Mouse (Mus musculus) cerebellum, postnatal 25 days (tissue): ENCODE measurements at regions not wholly inside any gene's neighbourhood (a gene's known extent, or its start where the extent isn't known, plus 50 kb on each side); places are given as distances from the start of the nearest gene placed in this dataset.

ENCODE experiments used
- DNase-seq, 2 experiments: peaks; one replicate each; pipeline ENCODE4 v3.0.0; 2021; ENCODE audit warnings: mixed read lengths in 2 of 2

DNA sequence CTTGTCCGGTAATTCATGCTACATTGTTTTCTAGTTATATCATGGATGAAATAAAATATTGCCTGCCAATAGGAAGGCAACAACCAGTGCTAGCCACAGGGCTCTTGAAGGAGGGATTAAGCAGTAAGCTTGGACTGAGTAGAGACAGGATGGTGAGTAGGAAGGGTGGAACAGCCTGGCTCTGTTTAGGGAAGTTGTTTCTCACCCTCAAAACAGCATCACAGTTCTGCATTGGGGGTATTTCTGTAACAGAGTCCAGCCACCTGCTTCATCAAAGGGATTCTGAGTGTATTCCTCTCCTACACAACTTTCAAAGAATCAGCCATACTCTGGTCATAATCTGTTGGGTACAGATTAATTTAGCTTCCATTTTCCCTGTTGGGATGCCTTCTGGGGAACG, 380.0 kb upstream of the Pik3r1 start:
- DNase-seq = no peak

DNA sequence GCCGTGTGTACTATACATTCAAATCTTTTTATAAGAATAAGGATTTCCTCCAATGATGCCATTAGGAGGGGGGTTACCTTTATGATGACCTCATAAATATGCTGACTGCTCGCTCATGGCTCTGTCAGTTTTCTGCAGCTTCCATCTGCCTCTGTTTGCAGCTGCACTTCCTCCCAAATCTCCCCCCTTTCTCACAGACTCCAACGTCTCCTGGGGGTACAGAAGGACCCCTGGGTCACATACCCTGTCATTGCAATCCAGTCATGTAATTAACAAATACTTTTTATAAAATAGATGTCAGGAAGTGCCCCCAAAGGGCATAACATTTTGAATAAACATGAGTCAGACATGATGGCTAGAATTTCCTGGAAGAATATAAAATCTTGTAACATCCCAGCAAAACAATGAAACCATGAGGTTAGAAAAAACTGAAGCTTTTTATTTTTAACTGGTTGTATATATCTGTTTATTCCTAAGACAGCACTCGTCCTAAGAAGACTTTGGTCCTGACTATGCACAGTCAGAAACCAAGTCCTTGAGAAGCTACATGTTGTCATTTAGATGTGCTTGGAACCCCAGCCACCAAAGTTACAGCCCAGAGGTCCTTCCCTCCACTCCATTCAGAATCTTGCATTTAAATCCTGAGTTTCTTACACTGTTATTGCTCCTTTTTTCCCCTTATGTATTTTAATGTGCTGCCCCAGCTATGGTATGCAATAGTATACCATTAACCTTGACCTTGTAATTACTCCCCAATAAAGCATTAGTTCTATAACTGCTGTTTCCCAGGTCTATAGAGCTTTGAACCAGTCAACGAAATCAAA, 386.0 kb upstream of the Pik3r1 start:
- no peak for DNase-seq

DNA sequence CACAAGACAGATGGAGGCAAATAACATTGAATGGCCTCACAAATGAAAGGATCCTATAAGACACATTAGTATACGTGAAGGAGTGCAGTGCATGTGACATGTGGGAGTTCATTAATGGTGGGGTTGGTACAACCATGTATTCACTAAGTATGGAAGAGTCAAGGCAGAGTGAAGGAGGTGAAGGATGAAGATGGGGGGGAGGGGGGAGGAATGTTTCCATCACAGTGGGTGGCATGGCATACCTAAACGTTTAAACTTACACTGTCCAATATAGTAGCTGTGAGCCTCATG, 386.5 kb upstream of the Pik3r1 start:
- DNase-seq = no peak

DNA sequence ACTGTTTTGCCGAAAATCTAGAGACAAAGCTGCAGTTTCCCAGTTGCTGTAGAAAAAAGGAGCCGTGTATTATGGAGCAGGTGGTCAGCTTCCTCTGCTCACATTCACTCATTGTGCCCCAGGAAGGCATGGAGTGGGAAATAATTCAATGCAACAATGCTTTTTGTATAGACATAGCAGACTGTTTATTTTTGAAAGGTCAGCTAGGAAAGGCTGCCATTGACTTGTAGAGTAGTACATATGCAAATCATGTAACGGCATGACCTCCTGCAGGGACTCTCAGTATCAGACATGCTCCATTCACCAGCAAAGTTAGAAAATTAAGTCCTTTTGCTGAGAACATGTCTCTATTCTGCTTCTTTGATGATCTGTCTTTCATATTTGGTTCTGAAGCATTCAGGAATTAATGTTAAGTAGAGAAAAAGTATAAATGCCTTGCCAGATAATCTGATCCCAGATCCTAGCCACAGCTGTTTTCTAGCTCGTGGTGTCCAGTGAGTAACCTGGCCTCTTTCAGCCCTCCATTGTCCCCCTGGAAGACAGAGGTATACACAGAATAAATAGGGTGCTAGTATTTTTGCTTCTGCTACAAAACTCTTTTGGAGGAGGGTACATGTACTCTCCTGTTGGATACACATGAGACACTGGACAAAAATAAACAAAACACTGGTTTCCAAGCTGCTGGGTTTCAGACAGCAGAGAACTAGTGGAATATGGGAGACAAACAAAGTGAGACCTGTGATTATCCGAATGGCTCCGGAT, 389.5 kb upstream of the Pik3r1 start:
- DNase-seq = no peak

DNA sequence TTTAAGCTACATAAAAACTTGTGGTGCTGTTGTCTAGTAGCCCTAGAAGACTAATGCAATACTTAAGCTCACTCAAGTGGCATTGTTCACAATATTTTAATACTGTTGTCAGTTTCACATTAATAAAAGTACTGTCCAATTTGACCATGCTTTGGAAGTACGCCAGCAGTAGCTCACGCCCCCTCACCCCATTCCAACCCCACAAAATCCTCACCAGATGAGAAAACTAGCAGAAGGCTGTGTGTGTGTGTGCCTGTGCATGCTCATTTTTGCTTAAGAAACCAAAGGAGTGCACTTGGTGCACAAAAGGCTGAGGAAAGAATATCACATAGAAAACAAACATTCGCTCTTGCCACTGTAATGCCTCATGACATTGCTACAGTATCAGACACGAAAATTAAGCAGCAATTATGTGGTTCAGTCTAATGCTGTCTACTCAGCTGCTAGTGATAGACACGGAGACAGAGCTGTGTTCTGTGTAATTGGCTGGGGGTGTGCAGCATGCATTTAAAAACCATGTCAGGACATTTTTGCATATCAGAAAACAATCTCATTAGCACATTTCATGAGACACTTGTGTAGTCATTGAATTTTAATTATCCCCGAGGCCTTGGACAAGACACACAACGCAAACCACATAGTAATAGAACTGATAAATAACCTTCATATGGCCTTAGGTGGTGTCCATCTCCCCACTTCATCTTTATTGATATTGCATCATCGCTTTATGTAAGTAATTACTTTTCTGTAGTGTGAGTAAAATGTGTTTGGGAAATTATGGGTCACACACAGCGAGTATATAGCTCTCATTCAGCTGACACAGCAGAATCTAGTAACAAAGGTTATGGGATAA, 405.6 kb upstream of the Pik3r1 start:
- DNase-seq = no peak

DNA sequence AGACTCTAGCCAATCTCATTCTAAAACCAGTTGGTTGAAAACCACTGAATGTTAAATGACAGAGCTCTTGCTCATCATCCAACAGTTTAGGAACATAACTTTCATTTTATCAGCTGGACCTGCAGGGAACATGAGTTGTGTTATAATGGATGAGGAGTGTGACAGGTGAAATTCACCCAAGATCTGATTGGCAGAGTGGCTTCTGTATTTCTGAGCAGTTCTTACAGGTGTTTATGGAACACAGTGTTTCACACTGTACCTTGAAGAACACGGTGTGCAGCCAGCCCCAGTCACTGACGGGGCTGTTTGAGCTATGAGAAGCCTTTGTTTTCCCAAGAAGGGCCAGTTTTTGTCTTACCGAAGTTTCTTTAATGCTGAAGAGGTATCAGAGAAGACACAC, 406.4 kb upstream of the Pik3r1 start:
- no peak for DNase-seq

DNA sequence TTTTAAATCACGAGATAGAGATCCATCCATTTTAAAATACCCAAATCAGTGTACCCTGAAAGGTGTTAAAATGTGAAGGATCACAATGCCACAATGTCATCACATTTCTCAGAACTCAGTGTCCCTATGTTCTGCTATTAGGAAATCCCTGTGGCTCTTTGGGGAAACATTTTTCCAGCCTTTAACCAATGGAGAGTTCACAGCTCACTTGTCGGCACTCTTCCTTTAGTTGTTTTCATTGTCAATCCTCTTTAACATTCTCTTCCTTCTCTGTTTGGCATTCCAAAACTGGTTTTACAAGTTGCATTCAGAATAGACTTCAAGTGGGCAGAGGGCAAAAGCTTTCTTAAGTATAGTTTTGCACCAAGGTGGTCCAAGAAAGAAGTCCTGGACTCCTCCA, 406.9 kb upstream of the Pik3r1 start:
- no peak for DNase-seq

DNA sequence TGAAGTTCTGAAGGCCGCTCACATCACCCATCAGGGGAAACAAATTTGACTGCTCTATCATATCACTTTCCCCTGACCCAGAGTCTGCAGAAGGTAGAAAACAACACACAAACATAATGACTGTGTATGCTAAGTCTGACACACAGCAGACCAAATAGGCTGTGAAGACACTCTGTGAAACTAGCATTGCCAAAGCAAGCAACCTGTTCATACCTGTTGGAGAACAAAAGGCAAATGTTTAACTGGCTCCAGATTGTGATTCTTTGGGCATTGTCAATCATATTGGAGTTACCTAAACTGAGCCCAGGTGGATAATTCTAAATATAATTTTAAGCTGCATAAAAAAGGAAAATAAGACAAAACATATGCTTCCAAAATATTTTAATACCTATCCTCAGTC, 407.4 kb upstream of the Pik3r1 start:
- no peak for DNase-seq

DNA sequence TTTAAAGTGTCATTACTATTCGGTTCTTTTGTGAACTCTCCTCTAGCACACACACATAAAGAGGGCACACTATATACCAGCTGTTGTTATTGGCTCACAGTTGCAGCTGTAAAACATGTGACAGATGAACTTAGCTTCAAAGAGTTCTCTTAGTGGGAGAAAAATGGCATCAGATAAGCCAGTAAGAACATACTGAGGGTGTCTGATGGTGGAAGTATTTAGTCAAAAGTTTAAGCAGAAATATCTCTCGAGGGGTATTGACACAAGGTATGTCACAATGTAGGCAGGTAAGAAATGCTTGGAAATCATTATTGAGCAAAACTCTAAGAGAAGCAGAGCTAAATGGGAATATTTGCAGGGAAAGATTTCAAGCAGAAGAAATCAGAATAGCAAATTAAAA, 408.4 kb upstream of the Pik3r1 start:
- no peak for DNase-seq

DNA sequence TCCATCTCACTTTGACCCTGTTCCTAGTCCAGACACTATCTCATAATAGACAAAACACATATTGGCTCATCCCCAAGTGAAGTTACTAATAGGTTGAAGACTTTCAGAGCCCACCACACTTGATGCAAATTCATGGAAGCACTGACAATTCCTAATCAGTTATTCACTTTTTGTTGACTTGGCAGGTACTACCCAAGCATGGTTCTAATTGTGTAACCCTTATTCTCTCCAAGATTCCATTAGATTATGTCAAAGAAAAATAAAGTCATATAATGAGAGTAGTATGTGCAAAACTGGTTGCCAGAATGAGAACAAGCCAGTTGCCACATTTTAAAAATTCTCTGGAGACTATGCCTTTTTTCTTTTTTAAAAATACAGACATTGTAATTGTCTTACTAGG, 426.7 kb upstream of the Pik3r1 start:
- DNase-seq = no peak

DNA sequence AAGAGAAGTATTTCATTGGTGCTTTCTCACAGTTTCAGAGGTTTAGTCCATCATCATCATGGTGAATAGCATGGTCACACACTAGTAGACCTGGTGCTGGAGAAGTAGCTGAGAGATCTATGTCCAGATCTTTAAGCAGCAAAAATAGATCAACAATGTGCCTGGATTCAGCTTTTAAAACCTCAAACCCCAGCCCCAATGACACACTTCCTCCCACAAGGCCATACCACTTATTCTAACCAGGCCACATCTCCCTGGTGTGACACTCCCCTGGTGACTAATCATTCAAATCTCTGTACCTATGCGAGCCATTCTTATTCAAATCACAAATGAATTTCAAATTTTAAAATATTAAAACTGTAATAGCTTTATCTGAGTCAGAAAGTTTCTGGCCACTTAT, 434.3 kb upstream of the Pik3r1 start:
- no peak for DNase-seq

DNA sequence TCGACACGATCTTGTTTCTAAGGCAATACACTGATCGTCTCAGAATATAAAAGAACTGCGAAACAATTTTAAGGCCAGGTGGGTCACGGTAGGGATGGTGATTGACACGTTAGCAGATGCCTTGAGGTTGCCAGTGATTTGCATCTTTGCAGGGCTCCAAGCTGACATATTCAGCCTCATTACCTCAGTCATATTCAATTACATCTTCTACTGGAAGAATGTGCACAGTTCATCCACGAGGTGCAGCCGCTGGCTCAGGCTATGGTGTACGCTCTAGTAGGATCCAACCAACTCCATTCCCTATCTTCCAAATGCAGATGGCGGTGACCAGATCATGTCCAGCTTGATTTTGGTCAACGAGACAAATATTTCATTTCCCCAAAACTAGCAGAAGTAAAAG, 450.5 kb upstream of the Pik3r1 start:
- DNase-seq = no peak

DNA sequence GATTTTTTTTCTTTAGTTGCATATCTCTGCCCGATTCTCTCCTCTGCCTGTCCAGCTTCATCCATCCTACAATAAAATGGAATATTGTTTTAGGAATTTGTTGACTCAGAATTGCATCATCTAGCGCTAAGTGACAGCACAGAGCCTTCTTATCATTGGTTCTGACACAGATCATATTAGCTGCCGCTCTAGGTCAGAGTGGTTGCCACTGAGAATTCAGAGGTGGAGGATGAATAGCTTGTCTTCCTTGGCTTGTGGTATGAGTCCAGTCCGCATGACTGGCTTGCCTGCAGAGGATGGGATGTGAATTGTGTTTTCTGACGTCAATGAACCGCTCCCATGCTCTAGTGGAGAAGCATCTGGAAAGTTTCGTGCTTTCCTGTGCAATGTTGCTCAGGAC, 462.3 kb upstream of the Cd180 start:
- no peak for DNase-seq

DNA sequence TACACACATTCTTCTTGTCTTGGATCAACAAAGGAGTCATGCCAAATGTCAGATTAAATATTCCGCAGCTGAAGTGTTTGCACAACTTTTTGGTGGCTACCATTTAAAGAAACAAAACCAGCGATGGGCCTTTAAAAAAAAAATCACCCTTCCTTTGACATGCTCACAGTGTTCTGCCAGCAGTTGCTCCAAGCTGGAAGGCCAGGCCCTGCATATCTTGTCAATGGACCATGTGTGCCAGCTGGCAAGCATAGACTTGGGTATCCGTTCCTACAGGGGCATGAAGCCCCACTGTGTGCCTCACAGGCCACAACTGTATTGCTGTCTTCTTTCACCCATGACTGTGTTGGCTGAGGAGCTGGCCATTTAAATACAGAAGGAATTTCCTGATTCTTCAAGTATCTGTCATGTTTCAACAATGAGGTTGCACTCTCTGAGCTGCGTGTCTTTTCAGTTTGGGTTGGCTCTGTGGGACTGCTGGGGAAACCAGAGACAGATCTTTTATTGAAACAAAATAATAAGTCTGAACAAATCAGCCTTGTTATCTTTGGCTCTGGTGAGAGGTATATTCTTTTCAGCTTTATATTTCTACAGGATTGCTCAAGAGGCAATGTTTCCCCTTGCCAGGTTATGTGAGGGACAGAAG, 460.9 kb upstream of the Cd180 start:
- DNase-seq = peak in 1 of 2 experiments; percentile 5

DNA sequence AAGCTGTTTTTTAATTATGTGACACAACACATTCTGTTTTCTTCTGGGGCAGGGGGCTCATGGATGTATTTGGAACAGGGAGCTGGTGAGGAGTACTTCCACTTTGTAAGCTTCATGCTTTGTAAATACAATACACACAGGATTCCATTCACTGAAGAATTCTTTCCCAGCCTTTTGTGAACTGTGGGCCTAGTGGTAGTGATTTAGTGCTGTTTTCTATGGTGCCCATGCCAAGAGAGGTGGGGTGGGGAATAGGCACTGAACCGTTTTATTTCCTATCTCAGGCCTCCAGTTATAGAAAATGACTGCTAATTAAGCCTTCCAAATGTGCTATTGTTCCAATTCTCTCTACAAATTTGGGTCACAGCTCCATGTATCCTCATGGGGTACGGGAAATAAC, 442.5 kb upstream of the Cd180 start:
- DNase-seq = no peak

DNA sequence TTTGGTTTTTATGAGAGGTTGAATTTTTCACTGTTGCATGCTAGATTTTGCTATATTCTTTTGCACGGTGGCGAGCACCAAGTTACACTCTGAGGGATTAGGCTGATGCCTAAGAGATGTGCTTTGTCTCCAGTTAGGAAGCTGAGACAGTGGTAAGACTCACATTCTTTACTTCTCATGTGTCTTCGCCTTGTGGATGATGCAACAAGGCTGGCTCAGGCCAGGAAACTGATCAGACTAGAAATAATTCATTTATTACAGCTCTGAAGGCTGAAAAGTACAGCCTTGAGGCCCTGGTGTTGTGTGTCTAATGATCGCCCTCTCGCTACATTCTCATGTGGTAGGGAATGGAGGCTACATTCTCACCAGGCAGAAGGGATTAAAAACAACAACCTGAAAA, 441.6 kb upstream of the Cd180 start:
- DNase-seq = no peak

DNA sequence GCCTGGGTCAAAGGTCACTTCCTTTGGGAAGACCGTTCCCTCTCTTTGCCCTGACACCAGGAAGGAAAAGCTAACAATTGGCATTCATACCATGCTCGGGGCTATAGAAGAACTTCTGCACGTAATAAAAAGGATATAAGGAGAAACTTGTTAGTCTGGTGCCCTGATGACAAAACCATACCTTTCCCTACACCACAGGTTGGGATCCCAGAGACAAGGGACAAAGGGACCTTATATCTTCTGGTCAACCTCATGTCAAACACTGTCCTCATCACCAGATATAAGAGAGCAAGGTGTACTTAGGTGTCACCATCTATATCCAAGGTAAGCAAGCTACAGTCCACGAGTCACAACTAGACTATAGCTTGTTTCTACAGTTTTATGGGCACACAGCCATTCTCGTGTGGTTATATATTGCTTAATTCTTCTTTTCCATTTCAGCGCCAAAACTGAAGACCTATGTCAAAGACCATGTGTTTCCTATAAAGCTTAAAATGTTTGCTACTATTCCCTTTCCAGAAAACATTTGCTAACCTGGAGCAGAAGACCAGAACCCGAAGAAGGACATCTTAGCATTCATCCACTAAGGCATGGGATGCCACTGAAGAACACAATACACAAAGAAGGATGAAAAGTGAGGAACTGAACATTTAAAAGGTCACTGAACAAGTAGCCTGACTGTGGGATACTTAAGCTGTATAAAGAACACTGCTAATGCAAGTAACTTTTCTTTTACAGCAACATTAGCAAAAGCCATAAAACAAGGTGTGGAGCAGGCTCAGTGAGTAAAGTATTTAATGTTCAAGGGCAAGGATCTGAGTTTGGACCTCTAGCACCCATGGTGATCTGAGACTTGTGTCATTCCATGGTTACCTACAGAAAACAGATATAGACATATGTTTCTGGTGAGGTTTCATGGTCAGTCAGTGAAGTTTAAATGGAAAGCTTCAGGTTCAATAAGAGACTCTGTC, 437.7 kb upstream of the Cd180 start:
- DNase-seq = no peak

DNA sequence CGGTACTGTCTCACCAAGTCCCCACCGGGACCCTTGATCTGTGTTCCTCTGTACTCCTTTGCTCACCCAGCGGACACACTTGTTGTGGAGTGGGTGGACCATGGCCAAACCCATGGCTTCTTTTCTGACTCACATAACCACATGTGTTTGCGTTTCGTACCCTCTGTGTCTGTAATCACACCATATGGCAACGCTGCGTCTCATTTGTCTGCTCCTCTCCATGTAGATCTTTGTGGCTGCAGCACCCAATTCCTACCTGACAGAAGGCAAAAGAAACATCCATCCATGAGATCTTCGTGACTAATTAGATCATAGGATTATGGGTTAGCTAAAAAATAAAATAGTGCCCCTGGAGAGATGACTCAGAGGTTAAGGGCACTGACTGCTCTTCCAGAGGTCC, 435.2 kb upstream of the Cd180 start:
- no peak for DNase-seq

DNA sequence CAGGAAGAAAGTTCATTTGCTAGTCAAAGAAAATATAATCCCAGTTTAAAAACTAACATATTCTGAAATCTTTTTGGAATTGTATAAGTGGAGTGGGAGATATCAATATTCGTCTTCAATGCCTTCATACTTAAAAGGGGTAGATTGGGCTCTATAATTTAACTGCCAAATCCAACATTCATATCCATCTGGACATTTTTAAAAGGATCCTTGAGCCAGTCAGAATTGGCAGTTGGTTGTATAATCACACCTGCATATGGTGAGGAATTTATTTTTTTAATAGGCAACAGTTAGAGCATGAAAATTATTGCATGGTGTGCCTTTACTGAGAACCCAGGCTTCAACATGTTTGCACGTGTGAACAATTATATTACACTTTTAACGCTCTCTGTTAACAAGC, 419.5 kb upstream of the Cd180 start:
- no peak for DNase-seq

DNA sequence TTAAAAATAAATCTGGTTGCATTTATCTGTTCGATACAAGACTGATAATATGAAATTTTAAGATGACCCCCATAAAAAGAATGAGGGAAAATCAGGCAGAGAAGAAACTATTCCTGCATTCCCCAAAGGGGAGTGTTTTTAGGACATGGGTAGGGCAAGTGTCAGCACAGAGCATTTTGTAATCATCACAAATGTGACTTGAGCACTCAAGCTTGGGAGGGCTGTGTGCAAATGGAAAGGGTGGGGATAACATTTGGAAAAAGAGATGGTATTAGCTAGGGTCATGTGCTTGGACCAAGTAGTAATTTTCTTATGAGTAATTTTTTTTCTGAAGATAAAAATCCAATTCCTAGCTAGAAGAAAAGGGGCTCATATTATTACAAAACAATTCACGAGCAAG, 418.1 kb upstream of the Cd180 start:
- DNase-seq = no peak

DNA sequence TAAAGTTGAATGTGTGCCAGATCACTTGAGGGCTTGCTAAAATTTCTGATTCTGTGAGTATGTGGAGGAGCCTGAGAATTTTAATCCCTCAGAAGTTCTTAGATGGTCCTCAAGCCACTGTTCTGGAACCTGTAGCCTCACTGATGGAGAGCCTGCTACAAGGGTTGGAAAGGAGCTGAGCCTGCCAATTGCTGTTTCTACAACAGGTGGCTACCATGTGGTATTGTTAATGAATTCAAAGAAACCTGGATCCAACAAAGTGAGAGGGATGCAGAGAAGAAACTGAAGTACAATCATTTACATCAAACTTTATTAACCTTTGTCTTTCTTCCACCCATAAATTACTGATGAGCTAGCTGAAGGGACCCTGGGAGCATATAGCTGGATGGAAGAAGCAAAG, 416.5 kb upstream of the Cd180 start:
- no peak for DNase-seq

DNA sequence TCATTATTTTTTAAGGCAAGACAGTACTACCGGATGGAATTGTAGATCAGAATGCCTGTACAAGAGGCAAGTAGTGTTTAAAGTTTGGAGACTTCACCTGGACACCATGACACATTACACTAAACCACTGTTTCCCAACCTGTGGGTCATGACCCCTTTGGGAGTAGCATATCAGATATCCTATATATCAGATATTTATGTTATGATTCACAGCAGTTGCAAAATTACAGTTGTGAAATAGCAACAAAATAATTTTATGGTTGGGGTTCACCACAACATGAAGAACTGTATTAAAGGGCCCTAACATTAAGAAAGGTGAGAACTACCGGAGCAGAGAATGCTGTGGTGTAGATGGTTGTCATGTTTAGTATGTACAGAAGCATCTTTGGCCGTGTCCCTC, 413.2 kb upstream of the Cd180 start:
- DNase-seq = no peak
